Mouse (Mus musculus): ENCODE results near the gene Mtmr6. TPM values are rescaled to one million over a fixed set of nuclear protein-coding genes. Genes with fewer than 3 reads are reported as not detected.

The Mtmr6 gene
- total and polyA plus RNA-seq, 3 experiments: 11.7 to 20.3 (median 18.5) TPM

- TF ChIP-seq RCOR1 (conservative IDR thresholded peaks at IDR 0.05; ENCODE audit: low read depth, low read length) (0 out of 2 replicates have a peak, but pooled peaks have one; percentile 15), TBP (conservative IDR thresholded peaks at IDR 0.05; ENCODE audit: low read depth, low read length) (peak; percentile 90), TCF12 (IDR thresholded peaks at IDR 0.05; ENCODE audit: low read depth, low read length) (peak; percentile 90), HCFC1 (IDR thresholded peaks at IDR 0.05; ENCODE audit: low read depth, low read length) (peak; percentile 86), UBTF (IDR thresholded peaks at IDR 0.05; ENCODE audit: low read depth, low read length) (no peak; the same call in 1 of the 2 replicates), MAZ (IDR thresholded peaks at IDR 0.05; ENCODE audit: low read depth, low read length) (no peak; the same call in 1 of the 2 replicates), GABPA (IDR thresholded peaks at IDR 0.05; ENCODE audit: insufficient replicate concordance, low read depth, low read length) (no peak), CHD1 (IDR thresholded peaks at IDR 0.05; ENCODE audit: low read depth, low read length) (no peak), ETS1 (conservative IDR thresholded peaks at IDR 0.05; ENCODE audit: low read depth, low read length) (peak; percentile 40; the same call in 1 of the 2 replicates), JUN (IDR thresholded peaks at IDR 0.05; ENCODE audit: insufficient read depth, low read depth, low read length) (no peak), USF1 (IDR thresholded peaks at IDR 0.05; ENCODE audit: low read depth, low read length) (no peak), MXI1 (IDR thresholded peaks at IDR 0.05; ENCODE audit: low read depth, low read length) (peak; percentile 90), BHLHE40 (IDR thresholded peaks at IDR 0.05; ENCODE audit: low read depth, low read length) (peak; percentile 17; the same call in 1 of the 2 replicates), SIN3A (IDR thresholded peaks at IDR 0.05; ENCODE audit: low read length) (peak; percentile 59; the same call in 1 of the 2 replicates), MAFK (IDR thresholded peaks at IDR 0.05; ENCODE audit: insufficient replicate concordance, low read length) (no peak), PAX5 (IDR thresholded peaks at IDR 0.05; ENCODE audit: low read length) (no peak), MAX (IDR thresholded peaks at IDR 0.05; ENCODE audit: low read length) (peak; percentile 61; the same call in 1 of the 2 replicates), USF2 (conservative IDR thresholded peaks at IDR 0.05; ENCODE audit: low read depth, low read length) (no peak), POLR2AphosphoS2 (IDR thresholded peaks at IDR 0.05; ENCODE audit: low read depth, low read length) (no peak), IRF4 (IDR thresholded peaks at IDR 0.05; ENCODE audit: low read depth, low read length) (peak; percentile 60)
Measured at GRCm38 (mm10) chr14:60251281-60252003, 13.6 kb upstream of the Mtmr6 start, which contains the start of the genes Nupl1 and Gm49336 (continued).

DNA sequence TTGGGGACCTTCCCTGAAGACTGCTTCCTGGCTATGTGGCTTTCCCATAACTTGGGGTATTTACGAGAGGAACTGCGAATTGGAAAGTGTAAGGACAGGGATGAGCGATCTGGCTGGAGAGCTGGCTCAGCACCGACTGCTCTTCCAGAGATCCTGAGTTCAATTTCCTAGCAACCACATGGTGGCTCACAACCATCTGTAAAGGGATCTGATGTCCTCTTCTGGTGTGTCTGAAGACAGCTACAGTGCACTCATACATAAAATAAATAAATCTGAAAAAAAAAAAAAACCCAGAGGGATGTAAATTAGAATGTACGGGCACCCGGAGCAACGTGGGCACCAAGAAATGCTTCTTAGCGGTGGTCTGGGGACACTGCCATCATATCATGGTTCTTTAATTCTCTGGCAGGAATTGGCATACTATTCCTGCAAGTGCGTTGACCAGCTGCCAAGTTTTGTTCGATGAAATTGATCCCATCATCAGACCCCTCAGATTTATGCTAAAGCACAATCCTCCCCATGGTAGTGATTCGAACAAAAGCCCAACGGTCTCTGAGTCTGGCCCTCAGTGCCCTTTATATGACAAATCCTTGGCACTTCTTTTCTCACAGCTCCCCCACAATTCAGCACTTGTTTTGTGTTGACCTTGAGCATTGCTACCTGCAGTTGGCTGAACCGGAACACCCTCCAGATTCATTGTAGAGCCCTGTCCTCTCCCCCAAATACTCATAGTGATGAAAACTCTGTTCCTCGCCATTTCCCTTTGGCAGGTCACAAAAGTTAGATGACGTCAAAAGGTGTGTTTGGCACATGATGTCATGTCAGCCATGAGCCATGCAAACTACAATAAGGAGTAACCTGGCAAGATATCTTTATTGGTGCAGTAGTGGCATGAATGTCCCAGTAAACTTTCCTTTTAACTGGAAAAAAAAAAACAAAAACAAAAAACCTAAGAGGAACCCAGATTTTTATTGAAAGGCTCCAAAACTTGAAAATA, 12.7 kb upstream of the Mtmr6 start:
- Histone ChIP-seq H3K27ac (ENCODE audit: insufficient read depth, low read depth) (peak overlapping the region; percentile 82), H3K4me3 (replicated peaks in 1 of 3; ENCODE audit: low read depth in 2 of 3, low read length in 2 of 3, poor library complexity in 1 of 3) (peak overlapping the region; percentile 98 to 99 (median 98)), H3K27me3 (replicated peaks) (no peaks in the 10 kb centered on the region), H3K9me3 (replicated peaks; ENCODE audit: low read length) (no peaks in the 10 kb centered on the region), H3K9ac (ENCODE audit: insufficient read depth, low read depth) (peak overlapping the region; percentile 94), H3K79me2 (replicated peaks; ENCODE audit: control insufficient read depth, extremely low read depth, insufficient read depth, poor library complexity, severe bottlenecking) (peaks cover 31% of the 10 kb centered on the region), H3K36me3 (replicated peaks in 1 of 2; ENCODE audit: control insufficient read depth in 1 of 2, insufficient read depth in 1 of 2, low read length in 1 of 2) (peaks cover 0 to 7% of the 10 kb centered on the region in 2 experiments), H3K4me1 (ENCODE audit: control insufficient read depth in 1 of 2, insufficient read depth in 2 of 2) (peaks cover 11 to 22% of the 10 kb centered on the region in 2 experiments), H3K4me2 (ENCODE audit: insufficient read depth, low read depth, poor library complexity, severe bottlenecking) (peak overlapping the region; percentile 98)
- in situ Hi-C loops (cut with MboI; ENCODE audit: low pct_ligation_motif_present, low pct_unique_long_range_greater_than_20kb, low sequenced_read_pairs) (loop anchor here (25.0 kb wide), 1 partner anchor 485 kb away; no protein-coding TSS in a partner anchor), dilution Hi-C loops (cut with MboI; ENCODE audit: extremely low pct_ligation_motif_present, extremely low pct_unique_long_range_greater_than_20kb, low sequenced_read_pairs) (no loop called here)
- peak; percentile 56 for DNase-seq (ENCODE audit: extremely low read depth)
- no peak for TF ChIP-seq E2F4 (IDR thresholded peaks at IDR 0.05; ENCODE audit: insufficient replicate concordance, low read depth, low read length)
- TF ChIP-seq MEF2A (IDR thresholded peaks at IDR 0.05; ENCODE audit: borderline replicate concordance, low read depth, low read length): peak; percentile 92
- TF ChIP-seq POLR2A (IDR thresholded peaks at IDR 0.05; ENCODE audit: low read depth, low read length): no peak
- no peak for TF ChIP-seq RAD21 (IDR thresholded peaks at IDR 0.05; ENCODE audit: low read depth, low read length)
- TF ChIP-seq ELF1 (IDR thresholded peaks at IDR 0.05; ENCODE audit: low read depth, low read length): no peak
- TF ChIP-seq GABPA (IDR thresholded peaks at IDR 0.05; ENCODE audit: insufficient replicate concordance, low read depth, low read length): peak; percentile 60
- no peak for TF ChIP-seq USF2 (conservative IDR thresholded peaks at IDR 0.05; ENCODE audit: low read depth, low read length)
- no peak for TF ChIP-seq MYC (IDR thresholded peaks at IDR 0.05; ENCODE audit: low read depth, low read length)
- TF ChIP-seq TCF12 (IDR thresholded peaks at IDR 0.05; ENCODE audit: low read depth, low read length): no peak
- 0 out of 4 replicates have a peak, but pooled peaks of 1 of the 2 experiments have one; percentile 6 for TF ChIP-seq CTCF (conservative IDR thresholded peaks at IDR 0.05 in 1 of 2, IDR thresholded peaks at IDR 0.05 in 1 of 2; ENCODE audit: low read depth in 2 of 2, low read length in 2 of 2)
- no peak for TF ChIP-seq MAZ (IDR thresholded peaks at IDR 0.05; ENCODE audit: low read depth, low read length)
- TF ChIP-seq POLR2AphosphoS2 (IDR thresholded peaks at IDR 0.05; ENCODE audit: low read depth, low read length): no peak
- TF ChIP-seq BHLHE40 (IDR thresholded peaks at IDR 0.05; ENCODE audit: low read depth, low read length): peak; percentile 50
- no peak for TF ChIP-seq MAFK (IDR thresholded peaks at IDR 0.05; ENCODE audit: insufficient replicate concordance, low read length)
- no peak for TF ChIP-seq MXI1 (IDR thresholded peaks at IDR 0.05; ENCODE audit: low read depth, low read length)
- no peak for TF ChIP-seq PAX5 (IDR thresholded peaks at IDR 0.05; ENCODE audit: low read length)
- no peak for TF ChIP-seq EP300 (IDR thresholded peaks at IDR 0.05; ENCODE audit: low read length)
- no peak for TF ChIP-seq UBTF (IDR thresholded peaks at IDR 0.05; ENCODE audit: low read depth, low read length)
- TF ChIP-seq RCOR1 (conservative IDR thresholded peaks at IDR 0.05; ENCODE audit: low read depth, low read length): no peak
- TF ChIP-seq NELFE (IDR thresholded peaks at IDR 0.05; ENCODE audit: low read depth, low read length): no peak
- TF ChIP-seq JUND (conservative IDR thresholded peaks at IDR 0.05; ENCODE audit: low read depth, low read length): 0 out of 2 replicates have a peak, but pooled peaks have one; percentile 56

All from CH12.LX (cell line).